Mouse (Mus musculus) hindbrain, embryonic 11.5 days (tissue): ENCODE results near the gene Olfr74. TPM values are rescaled to one million over a fixed set of nuclear protein-coding genes. Genes with fewer than 3 reads are reported as not detected.
"Not testable (repeated sequence)": the region's sequence is repeated elsewhere in the genome, so short reads cannot be mapped to it uniquely, and the experiment has no call there.

ENCODE experiments used
- ATAC-seq: fragments of 200-750 bp; cut with Nextera tagmentation; 2 replicates; pipeline ENCODE4 v1.8.0; 2017; ENCODE audit warnings: mild to moderate bottlenecking, moderate TSS enrichment, moderate library complexity; ENCODE audit not compliant: low FRiP score
- DNase-seq: peaks from one replicate; pipeline ENCODE4 v3.0.0-alpha.2; 2015; ENCODE audit warnings: low spot score
- H3K27ac ChIP-seq: fragments of 300-500 bp; sonication (generic); 2 replicates; pipeline ENCODE4 v1.5.1; 2014; ENCODE audit warnings: mild to moderate bottlenecking, low read depth, low read length
- H3K27me3 ChIP-seq: fragments of 300-500 bp; sonication (generic); 2 replicates; pipeline ENCODE4 v1.6.1; 2014; ENCODE audit warnings: mild to moderate bottlenecking, low read length, moderate library complexity, mixed read lengths; ENCODE audit not compliant: control insufficient read depth, insufficient read depth
- H3K36me3 ChIP-seq: fragments of 300-500 bp; sonication (generic); 2 replicates; pipeline ENCODE4 v1.6.1; 2014; ENCODE audit warnings: mild to moderate bottlenecking, low read length, moderate library complexity, mixed read lengths; ENCODE audit not compliant: control insufficient read depth, insufficient read depth
- H3K4me1 ChIP-seq: fragments of 300-500 bp; sonication (generic); replicated peaks from 2 replicates; pipeline ENCODE4 v1.6.1; 2014; ENCODE audit warnings: low read length, mixed read lengths; ENCODE audit not compliant: control insufficient read depth, insufficient read depth
- H3K4me2 ChIP-seq: fragments of 300-500 bp; sonication (generic); replicated peaks from 2 replicates; pipeline ENCODE4 v1.6.1; 2014; ENCODE audit warnings: mild to moderate bottlenecking, low read depth, low read length
- H3K4me3 ChIP-seq: fragments of 300-500 bp; sonication (generic); 2 replicates; pipeline ENCODE4 v1.5.1; 2014; ENCODE audit warnings: low read depth, low read length
- H3K9ac ChIP-seq: fragments of 300-500 bp; sonication (generic); 2 replicates; pipeline ENCODE4 v1.6.1; 2014; ENCODE audit warnings: low read depth, low read length
- H3K9me3 ChIP-seq: fragments of 300-500 bp; sonication (generic); 2 replicates; pipeline ENCODE4 v1.6.1; 2016; ENCODE audit warnings: low read length; ENCODE audit not compliant: control insufficient read depth
- WGBS: fragments of 180-500 bp; shearing (Covaris S2); extraction: QIAGEN DNeasy Blood & Tissue Kit; methylation state at CpG from one replicate; pipeline ENCODE4 v1.1.7; 2014; 5-methylcytosine and 5-hydroxymethylcytosine counted together
- polyA plus RNA-seq: library from polyadenylated mRNA; unstranded; fragments of >200 nt; fragmentation: Nextera tagmentation; extraction: Ambion mirVana; gene quantifications from 2 replicates; pipeline ENCODE4 v1.2.1, GENCODE M21; 2014

Olfr74 gene
- polyA plus RNA-seq = not detected in 2 replicates

DNA sequence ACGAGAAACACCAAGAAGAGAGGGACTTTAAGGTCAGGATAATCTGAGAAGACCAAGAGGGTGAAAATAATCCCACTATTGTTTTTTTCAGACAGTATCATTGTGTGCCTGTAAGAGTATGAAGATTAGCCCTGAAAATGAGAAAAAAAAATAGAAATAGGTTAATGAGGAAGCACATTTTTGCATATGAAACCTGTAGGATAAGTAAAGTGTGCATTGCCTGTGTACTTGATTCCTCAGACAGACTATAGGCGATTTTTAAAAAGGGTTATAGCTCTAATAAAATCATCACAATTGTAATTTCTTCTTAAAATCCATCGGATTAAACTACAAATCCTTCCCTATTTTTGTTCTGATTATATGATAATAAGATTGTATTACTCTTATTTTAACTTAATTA is at the start of gene Olfr74:
Gene Olfr74 (minus strand): TSS at position 101 of the 400 bp plus-strand sequence.
- DNase-seq (no peak), ATAC-seq (no peak)
- Histone ChIP-seq H3K27me3 (no peaks in the 10 kb centered on the region), H3K9me3 (no peaks in the 10 kb centered on the region), H3K9ac (no peak within 1 kb of the TSS), H3K4me1 (no peaks in the 10 kb centered on the region), H3K4me2 (no peak within 1 kb of the TSS), H3K36me3 (no peaks in the 10 kb centered on the region), H3K4me3 (no peak within 1 kb of the TSS), H3K27ac (no peak within 1 kb of the TSS)
- 80% methylated on average over 3 of the region's 3 CpGs for WGBS

DNA sequence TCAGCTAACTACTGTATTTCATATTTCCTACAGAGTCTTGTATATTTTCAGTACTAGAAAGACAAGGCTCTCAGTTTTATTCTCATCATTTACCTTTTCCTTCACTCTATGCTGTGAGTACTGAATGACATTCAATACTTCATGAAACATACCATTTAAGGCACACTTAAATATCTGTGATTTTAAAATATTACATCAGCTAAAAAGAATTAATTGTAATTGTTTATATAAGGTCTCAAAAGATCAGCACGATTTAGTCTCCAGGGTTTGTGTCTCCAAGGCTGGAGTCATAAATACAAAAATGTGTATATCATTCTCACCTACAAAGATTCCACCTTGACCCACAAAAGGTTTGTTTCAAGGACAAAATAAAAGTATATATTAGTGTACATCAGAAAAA is 48.0 kb upstream of the Olfr74 start, which contains the start of gene Olfr1161:
Gene Olfr1161 (plus strand): TSS at position 301 of the 400 bp plus-strand sequence.
- not testable (repeated sequence) for H3K4me1 ChIP-seq
- WGBS = 91% methylated on average over 1 of the region's 1 CpGs

DNA sequence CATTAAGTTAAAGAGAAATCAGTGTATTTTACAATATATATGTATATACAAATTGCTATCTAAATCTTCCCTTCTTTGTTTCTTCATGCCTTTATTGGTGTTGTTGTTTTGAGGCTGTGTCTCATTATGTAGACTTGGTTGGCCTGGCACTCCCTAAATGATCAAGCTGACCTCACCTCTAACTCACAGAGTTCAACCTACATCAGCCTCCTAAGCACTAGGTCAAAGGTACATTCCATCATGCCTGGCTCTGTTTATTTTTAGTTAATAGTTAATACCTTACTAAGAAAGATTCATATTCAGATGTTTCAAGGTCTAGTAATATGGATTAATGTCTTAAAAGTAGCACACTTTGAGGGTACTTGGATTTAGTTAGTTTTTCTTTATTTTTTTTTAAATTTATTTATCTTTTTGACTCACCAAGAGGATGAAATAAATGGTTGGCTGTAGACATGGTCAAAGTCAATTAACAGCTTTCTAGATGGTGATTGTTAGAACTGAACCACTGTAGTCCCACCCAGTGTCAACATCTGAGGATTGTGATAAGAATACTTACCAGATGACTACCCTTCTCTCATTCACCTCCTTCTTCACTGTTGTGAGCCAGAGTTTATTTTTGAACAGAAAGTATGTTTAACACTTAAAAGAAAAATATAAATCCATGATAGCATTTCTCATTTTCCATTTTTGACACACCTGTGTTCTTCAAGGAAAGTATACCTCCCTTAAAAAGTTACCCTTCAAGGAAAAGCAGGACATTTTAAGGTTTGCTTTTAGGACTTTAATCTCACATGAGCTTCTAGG is 33.3 kb upstream of the Olfr74 start, which contains the start of gene Olfr1160:
Gene Olfr1160 (minus strand): TSS at position 754 of the 804 bp plus-strand sequence.
- no peaks in the 10 kb centered on the region for H3K4me1 ChIP-seq
- no peak within 1 kb of the TSS for H3K27ac ChIP-seq
- no peaks in the 10 kb centered on the region for H3K9me3 ChIP-seq
- DNase-seq (no peak), ATAC-seq (no peak)
- H3K27me3 ChIP-seq = no peaks in the 10 kb centered on the region
- H3K9ac ChIP-seq = no peak within 1 kb of the TSS
- H3K4me3 ChIP-seq = no peak within 1 kb of the TSS
- H3K4me2 ChIP-seq = no peak within 1 kb of the TSS
- no peaks in the 10 kb centered on the region for H3K36me3 ChIP-seq

More for the DNA sequence above, 48.0 kb upstream of the Olfr74 start, which contains the start of gene Olfr1161:
- H3K9me3 ChIP-seq, H3K9ac ChIP-seq, H3K4me2 ChIP-seq, DNase-seq, H3K27ac ChIP-seq, H3K36me3 ChIP-seq, ATAC-seq, H3K4me3 ChIP-seq, H3K27me3 ChIP-seq: not testable (repeated sequence)

DNA sequence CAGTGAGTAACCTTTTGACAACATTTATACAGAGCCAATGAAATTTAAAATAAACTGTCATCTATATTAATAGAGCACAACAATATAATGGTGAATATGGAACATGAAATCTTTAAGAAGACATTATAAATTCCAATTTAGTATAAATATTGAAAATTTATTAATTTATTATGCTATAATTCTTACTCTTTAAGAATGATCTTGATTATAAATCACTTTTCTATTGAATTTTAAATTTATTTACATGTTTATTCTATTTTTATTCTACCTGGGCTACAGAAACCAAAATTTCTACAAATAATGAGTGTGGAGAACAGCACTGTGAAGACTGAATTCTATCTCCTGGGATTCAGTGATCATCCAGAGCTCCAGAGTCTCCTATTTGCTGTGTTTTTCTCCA is 15.3 kb upstream of the Olfr74 start, which contains the start of gene Olfr1158:
Gene Olfr1158 (plus strand): TSS at position 301 of the 400 bp plus-strand sequence.
- no peak within 1 kb of the TSS for H3K4me3 ChIP-seq
- no peak within 1 kb of the TSS for H3K9ac ChIP-seq
- H3K27ac ChIP-seq = no peak within 1 kb of the TSS
- ATAC-seq (no peak), DNase-seq (no peak)
- H3K4me1 ChIP-seq = no peaks in the 10 kb centered on the region
- no peaks in the 10 kb centered on the region for H3K27me3 ChIP-seq
- no peaks in the 10 kb centered on the region for H3K9me3 ChIP-seq
- H3K36me3 ChIP-seq = no peaks in the 10 kb centered on the region
- no peak within 1 kb of the TSS for H3K4me2 ChIP-seq

DNA sequence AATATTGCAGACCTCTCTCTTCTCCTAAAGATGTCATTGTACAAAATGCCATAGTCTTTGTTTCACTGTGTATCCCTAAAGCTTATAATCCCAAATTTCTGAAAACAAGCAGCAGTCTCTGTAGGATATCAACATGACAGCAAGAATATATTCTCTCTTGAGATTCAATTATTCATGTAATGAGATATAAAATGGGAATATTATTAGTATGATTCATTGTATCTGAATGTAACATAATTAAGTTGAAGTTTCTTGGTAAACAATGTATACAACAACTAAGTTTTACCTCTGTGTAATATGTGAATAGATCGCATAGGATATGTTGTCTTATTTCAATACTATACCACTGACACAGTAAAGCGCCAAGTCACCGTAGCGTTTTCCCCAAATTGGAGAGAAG is 6.3 kb downstream of the Olfr74 start, which contains the start of gene Olfr1157:
Gene Olfr1157 (minus strand): TSS at position 101 of the 400 bp plus-strand sequence.
- 96% methylated on average over 4 of the region's 4 CpGs for WGBS

DNA sequence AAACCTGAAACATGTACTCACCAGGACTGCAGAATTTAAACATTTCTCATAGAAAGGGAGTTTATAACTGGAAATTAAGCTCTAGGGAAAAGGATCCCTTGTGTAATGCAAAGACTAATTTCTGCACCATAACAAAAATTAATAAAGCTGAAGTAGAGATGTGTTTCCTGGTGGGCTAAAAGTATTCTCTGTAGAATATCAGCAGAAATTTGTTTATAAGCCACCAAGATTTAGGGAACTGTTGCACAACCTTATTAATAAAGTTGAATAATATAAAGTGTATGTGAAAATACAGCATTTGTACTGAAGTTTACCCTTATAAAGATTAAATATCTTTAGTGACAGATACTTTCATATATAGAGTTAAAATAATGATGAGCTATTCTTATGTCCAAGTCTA is 21.5 kb downstream of the Olfr74 start, which contains the start of gene Olfr1156:
Gene Olfr1156 (minus strand): TSS at position 101 of the 400 bp plus-strand sequence.
- ATAC-seq (no peak), DNase-seq (no peak)
- Histone ChIP-seq H3K9ac (no peak within 1 kb of the TSS), H3K9me3 (no peaks in the 10 kb centered on the region), H3K27me3 (no peaks in the 10 kb centered on the region), H3K27ac (no peak within 1 kb of the TSS), H3K4me2 (no peak within 1 kb of the TSS), H3K36me3 (no peaks in the 10 kb centered on the region), H3K4me1 (no peaks in the 10 kb centered on the region), H3K4me3 (no peak within 1 kb of the TSS)

More for the DNA sequence above, 6.3 kb downstream of the Olfr74 start, which contains the start of gene Olfr1157:
- Histone ChIP-seq H3K9me3 (no peaks in the 10 kb centered on the region), H3K27ac (no peak within 1 kb of the TSS), H3K4me1 (no peaks in the 10 kb centered on the region), H3K4me3 (no peak within 1 kb of the TSS), H3K4me2 (no peak within 1 kb of the TSS), H3K9ac (no peak within 1 kb of the TSS), H3K27me3 (no peaks in the 10 kb centered on the region), H3K36me3 (no peaks in the 10 kb centered on the region)
- DNase-seq (no peak), ATAC-seq (no peak)

DNA sequence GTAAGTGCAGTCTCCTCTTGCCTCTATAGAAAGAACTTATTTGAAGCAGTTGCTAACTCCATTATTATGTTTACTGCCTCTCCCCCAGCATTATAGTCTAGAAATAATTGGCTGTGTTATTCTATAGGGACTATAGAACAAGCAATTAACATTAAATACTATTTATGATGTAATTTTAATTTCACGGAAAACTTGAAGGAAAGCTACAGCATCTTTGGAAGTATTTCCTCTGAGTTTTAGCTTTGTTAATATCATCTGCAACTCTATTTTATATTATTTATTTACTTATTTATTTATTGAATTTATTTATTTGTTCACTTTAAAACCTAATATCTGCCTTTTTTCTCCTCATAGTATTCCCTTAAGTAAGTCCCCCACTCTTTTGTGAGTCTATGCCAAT is 29.4 kb downstream of the Olfr74 start, which contains the start of gene Olfr1155:
Gene Olfr1155 (minus strand): TSS at position 101 of the 400 bp plus-strand sequence.
- WGBS = 90% methylated on average over 1 of the region's 1 CpGs
- no peaks in the 10 kb centered on the region for H3K36me3 ChIP-seq
- no peak for ATAC-seq

More for the DNA sequence above, 29.4 kb downstream of the Olfr74 start, which contains the start of gene Olfr1155:
- H3K4me3 ChIP-seq = no peak within 1 kb of the TSS
- H3K4me1 ChIP-seq = no peaks in the 10 kb centered on the region
- H3K9me3 ChIP-seq = no peaks in the 10 kb centered on the region
- no peak within 1 kb of the TSS for H3K27ac ChIP-seq
- no peak within 1 kb of the TSS for H3K4me2 ChIP-seq
- no peak within 1 kb of the TSS for H3K9ac ChIP-seq
- H3K27me3 ChIP-seq = no peaks in the 10 kb centered on the region
- no peak for DNase-seq
